Mouse (Mus musculus) CH12.LX (cell line): Measurements from ENCODE around the gene Asap3. TPM values are rescaled to one million over a fixed set of nuclear protein-coding genes. Genes with fewer than 3 reads are reported as not detected.

Experiments used
- DNase-seq: peaks from one replicate; pipeline ENCODE4 v3.0.0-alpha.2; 2013; ENCODE audit errors: extremely low read depth
- H3K27ac ChIP-seq: 2 replicates; pipeline ENCODE4 v1.5.1; 2012; ENCODE audit warnings: low read depth, mild to moderate bottlenecking, control low read depth, moderate library complexity; ENCODE audit not compliant: insufficient read depth
- H3K27me3 ChIP-seq: replicated peaks from 2 replicates; pipeline ENCODE3; 2012; ENCODE audit warnings: inconsistent platforms
- H3K36me3 ChIP-seq, 2 experiments: replicated peaks in 1 of 2; 2 replicates each; pipeline versions ENCODE3 to v1.6.1; 2012; ENCODE audit warnings: inconsistent platforms in 1 of 2, low read length in 1 of 2, mild to moderate bottlenecking in 1 of 2, mixed read lengths in 1 of 2, moderate library complexity in 1 of 2; ENCODE audit not compliant: control insufficient read depth in 1 of 2, insufficient read depth in 1 of 2
- H3K4me1 ChIP-seq, 2 experiments: 2 replicates each; pipeline ENCODE4 v1.6.1; 2012; ENCODE audit warnings: inconsistent platforms in 1 of 2, moderate library complexity in 1 of 2; ENCODE audit not compliant: insufficient read depth in 2 of 2, control insufficient read depth in 1 of 2
- H3K4me2 ChIP-seq: 2 replicates; pipeline ENCODE4 v1.6.1; 2012; ENCODE audit warnings: low read depth, mild to moderate bottlenecking, control low read depth; ENCODE audit not compliant: poor library complexity, insufficient read depth, severe bottlenecking
- H3K4me3 ChIP-seq, 3 experiments: fragments of 150-350 bp in 1 of 3; sonication (generic) in 1 of 3; replicated peaks in 1 of 3; 2 replicates each; pipeline versions ENCODE3 to v1.5.1; 2011 to 2012; ENCODE audit warnings: low read depth in 2 of 3, low read length in 2 of 3, mild to moderate bottlenecking in 2 of 3, moderate library complexity in 2 of 3, control low read depth in 1 of 3, improper control_type of control experiment in 1 of 3, inconsistent platforms in 1 of 3, mixed read lengths in 1 of 3; ENCODE audit not compliant: poor library complexity in 1 of 3
- H3K79me2 ChIP-seq: replicated peaks from 2 replicates; pipeline ENCODE4 v1.6.1; 2012; ENCODE audit warnings: mild to moderate bottlenecking, moderate library complexity; ENCODE audit not compliant: control insufficient read depth, poor library complexity, insufficient read depth, severe bottlenecking; ENCODE audit errors: extremely low read depth
- H3K9ac ChIP-seq: 2 replicates; pipeline ENCODE4 v1.6.1; 2012; ENCODE audit warnings: low read depth, mild to moderate bottlenecking, control low read depth, moderate library complexity; ENCODE audit not compliant: insufficient read depth
- H3K9me3 ChIP-seq: replicated peaks from 2 replicates; pipeline ENCODE3; 2012; ENCODE audit warnings: low read length, inconsistent platforms, mixed read lengths
- CHD1 ChIP-seq: IDR thresholded peaks from 2 replicates; pipeline ENCODE4 v1.6.1; 2012; ENCODE audit warnings: low read depth, low read length, improper control_type of control experiment, inconsistent platforms
- CHD2 ChIP-seq: IDR thresholded peaks from 2 replicates; pipeline ENCODE4 v1.6.1; 2011; ENCODE audit warnings: low read length, improper control_type of control experiment
- CTCF ChIP-seq, 2 experiments: IDR thresholded peaks in 1 of 2; conservative IDR thresholded peaks in 1 of 2; 2 replicates each; pipeline ENCODE4 v1.5.1; 2011 to 2012; ENCODE audit warnings: low read depth in 2 of 2, low read length in 2 of 2, improper control_type of control experiment in 1 of 2, inconsistent platforms in 1 of 2, mild to moderate bottlenecking in 1 of 2, moderate library complexity in 1 of 2
- E2F4 ChIP-seq: IDR thresholded peaks from 2 replicates; pipeline ENCODE4 v1.6.1; 2011; ENCODE audit warnings: low read depth, low read length, improper control_type of control experiment; ENCODE audit not compliant: insufficient replicate concordance
- ELF1 ChIP-seq: IDR thresholded peaks from 2 replicates; pipeline ENCODE4 v1.6.1; 2014; ENCODE audit warnings: low read depth, mild to moderate bottlenecking, inconsistent platforms, low read length, improper control_type of control experiment
- EP300 ChIP-seq: IDR thresholded peaks from 2 replicates; pipeline ENCODE4 v1.6.1; 2011; ENCODE audit warnings: low read length, improper control_type of control experiment
- HCFC1 ChIP-seq: IDR thresholded peaks from 2 replicates; pipeline ENCODE4 v1.6.1; 2012; ENCODE audit warnings: low read depth, mild to moderate bottlenecking, inconsistent platforms, low read length, improper control_type of control experiment
- MAX ChIP-seq: IDR thresholded peaks from 2 replicates; pipeline ENCODE4 v1.6.1; 2011; ENCODE audit warnings: low read length, improper control_type of control experiment
- MEF2A ChIP-seq: IDR thresholded peaks from 2 replicates; pipeline ENCODE4 v1.6.1; 2014; ENCODE audit warnings: low read depth, mild to moderate bottlenecking, inconsistent platforms, low read length, improper control_type of control experiment, borderline replicate concordance
- MYC ChIP-seq: IDR thresholded peaks from 2 replicates; pipeline ENCODE4 v1.6.1; 2011; ENCODE audit warnings: low read depth, mild to moderate bottlenecking, improper control_type of control experiment, low read length
- PAX5 ChIP-seq: IDR thresholded peaks from 2 replicates; pipeline ENCODE4 v1.6.1; 2012; ENCODE audit warnings: low read length, inconsistent platforms, mixed read lengths
- RAD21 ChIP-seq: IDR thresholded peaks from 2 replicates; pipeline ENCODE4 v1.6.1; 2011; ENCODE audit warnings: low read depth, mild to moderate bottlenecking, low read length, improper control_type of control experiment, moderate library complexity
- SIN3A ChIP-seq: IDR thresholded peaks from 2 replicates; pipeline ENCODE4 v1.6.1; 2012; ENCODE audit warnings: low read length, improper control_type of control experiment, inconsistent platforms
- SMC3 ChIP-seq: IDR thresholded peaks from 2 replicates; pipeline ENCODE4 v1.6.1; 2011; ENCODE audit warnings: low read depth, low read length, improper control_type of control experiment
- TBP ChIP-seq: conservative IDR thresholded peaks from 2 replicates; pipeline ENCODE4 v1.6.1; 2011; ENCODE audit warnings: low read depth, low read length, improper control_type of control experiment
- TCF12 ChIP-seq: IDR thresholded peaks from 2 replicates; pipeline ENCODE4 v1.6.1; 2014; ENCODE audit warnings: low read depth, mild to moderate bottlenecking, inconsistent platforms, low read length, improper control_type of control experiment
- USF2 ChIP-seq: conservative IDR thresholded peaks from 2 replicates; pipeline ENCODE4 v1.6.1; 2011; ENCODE audit warnings: low read depth, low read length, improper control_type of control experiment
- ZC3H11A ChIP-seq: IDR thresholded peaks from 2 replicates; pipeline ENCODE4 v1.6.1; 2012; ENCODE audit warnings: low read depth, mild to moderate bottlenecking, inconsistent platforms, low read length, improper control_type of control experiment
- ZKSCAN1 ChIP-seq: IDR thresholded peaks from 2 replicates; pipeline ENCODE4 v1.6.1; 2012; ENCODE audit warnings: low read depth, inconsistent platforms, low read length, improper control_type of control experiment, borderline replicate concordance
- ZNF384 ChIP-seq: IDR thresholded peaks from 2 replicates; pipeline ENCODE4 v1.6.1; 2012; ENCODE audit warnings: low read depth, low read length, improper control_type of control experiment, inconsistent platforms
- dilution Hi-C: fragments of 300-500 bp; cut with MboI; formaldehyde crosslinking; loops from 2 replicates; pipeline ENCODE4 v1.14.3; 2020; ENCODE audit warnings: low sequenced_read_pairs; ENCODE audit not compliant: extremely low pct_unique_long_range_greater_than_20kb, extremely low pct_ligation_motif_present
- in situ Hi-C: fragments of 300-500 bp; cut with MboI; formaldehyde crosslinking; loops from 3 replicates; pipeline ENCODE4 v1.14.3; 2019; ENCODE audit warnings: low sequenced_read_pairs, low pct_ligation_motif_present, low pct_unique_long_range_greater_than_20kb, mixed read lengths
- polyA plus RNA-seq: library from polyadenylated mRNA; unstranded; fragments of >175 nt; gene quantifications from 2 replicates; pipeline ENCODE4 v1.2.1, GENCODE M21; 2012; ENCODE audit warnings: low read depth; ENCODE audit not compliant: insufficient read length
- total RNA-seq, 2 experiments: library from RNA; depleted of rRNA; stranded (reverse); fragments of 300-350 nt in 1 of 2; fragments of >200 nt in 1 of 2; gene quantifications; 2 replicates each; pipeline ENCODE4 v1.2.3; 2012 to 2014

Gene Asap3
- total and polyA plus RNA-seq, 3 experiments, result 0.07 to 0.08 TPM; not detected in 1

DNA sequence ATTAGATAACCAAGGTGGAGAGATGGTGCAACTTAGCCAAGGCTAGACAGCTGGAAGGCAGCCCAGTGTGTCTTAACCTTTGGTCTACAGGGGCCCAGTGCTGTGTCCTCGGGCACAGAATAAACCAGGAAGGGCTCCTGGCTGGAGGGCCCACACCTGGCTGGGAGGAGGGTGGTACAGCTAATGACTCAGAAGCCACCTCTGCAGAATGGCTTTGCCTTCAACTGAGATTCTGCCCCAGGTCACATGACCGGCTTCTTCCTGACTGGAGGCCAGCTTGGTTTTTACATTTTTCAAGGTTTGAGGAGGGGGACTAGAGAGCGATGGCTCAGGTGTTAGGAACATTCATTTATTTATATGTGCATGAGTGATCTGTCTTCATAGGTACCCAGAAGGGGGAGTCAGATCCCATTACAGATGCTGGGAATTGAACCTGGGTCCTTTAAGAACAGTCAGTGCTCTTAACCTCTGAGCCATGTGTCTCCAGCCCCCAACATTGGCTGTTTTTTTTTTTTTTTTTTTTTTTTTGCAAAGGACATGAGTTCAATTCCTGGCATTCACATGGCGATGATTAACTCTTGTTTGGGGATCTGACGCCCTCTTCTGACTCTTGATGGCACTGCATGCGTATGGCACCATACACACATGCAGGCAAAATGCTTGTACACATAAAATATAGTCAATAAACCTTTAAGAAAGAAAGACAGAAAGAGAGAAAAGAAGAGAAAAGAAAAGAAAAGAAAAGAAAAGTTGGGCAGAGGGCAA is 17.0 kb upstream of the Asap3 start:
- dilution Hi-C loops, result no loop called here

DNA sequence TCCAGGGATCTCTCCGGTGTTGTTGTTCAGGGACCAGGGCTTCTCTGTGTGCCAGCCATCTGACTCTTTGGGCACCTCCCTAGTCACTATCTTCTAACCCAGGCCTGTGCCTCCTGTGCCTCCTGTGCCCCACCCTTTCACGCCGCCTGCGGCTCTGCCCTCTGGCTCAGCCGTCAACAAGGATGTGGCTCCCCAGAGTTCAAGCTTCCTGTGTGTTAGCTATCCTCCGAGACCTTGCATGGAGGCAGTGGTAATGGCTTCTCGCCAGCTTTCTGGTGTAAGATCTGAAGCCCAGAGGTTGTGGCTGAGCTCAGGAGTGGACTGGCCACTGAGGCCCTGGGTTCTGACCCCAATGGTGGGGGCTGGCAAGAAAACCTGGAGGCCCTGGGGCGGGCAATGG is 16.3 kb upstream of the Asap3 start:
- H3K9ac ChIP-seq, result no peak overlapping the region
- no peak for DNase-seq
- no peak overlapping the region for H3K27ac ChIP-seq

More for the DNA sequence above, 17.0 kb upstream of the Asap3 start:
- in situ Hi-C loops, result no loop called here
- H3K27ac ChIP-seq, result no peak overlapping the region
- TF ChIP-seq USF2 (0 out of 2 replicates have a peak, but pooled peaks have one; percentile 9), RAD21 (peak; percentile 49), ZNF384 (peak; percentile 74), MEF2A (no peak), CTCF (conservative IDR thresholded peaks at IDR 0.05 in 1 of 2, IDR thresholded peaks at IDR 0.05 in 1 of 2; ENCODE audit: low read depth in 2 of 2, low read length in 2 of 2) (peak; percentile 18 to 61; a peak in 3 of 4 replicates), SMC3 (peak; percentile 45)
- TF ChIP-seq, all 38 proteins: peak for 5
- no peaks in the 10 kb centered on the region for H3K27me3 ChIP-seq
- H3K79me2 ChIP-seq, result no peaks in the 10 kb centered on the region; the same call in 1 of the 2 replicates
- peaks cover 10 to 14% of the 10 kb centered on the region in 2 experiments for H3K4me1 ChIP-seq
- H3K9me3 ChIP-seq, result no peaks in the 10 kb centered on the region
- H3K4me2 ChIP-seq, result no peak overlapping the region
- H3K9ac ChIP-seq, result no peak overlapping the region
- H3K36me3 ChIP-seq, result peaks cover 68 to 89% of the 10 kb centered on the region in 2 experiments
- no peak overlapping the region for H3K4me3 ChIP-seq
- DNase-seq, result no peak

GRCm38 (mm10) chr4:136193571-136193970 is 12.6 kb upstream of the Asap3 start:
- no peaks in the 10 kb centered on the region for H3K79me2 ChIP-seq
- no peak overlapping the region for H3K27ac ChIP-seq
- no peaks in the 10 kb centered on the region for H3K9me3 ChIP-seq
- H3K36me3 ChIP-seq, result peaks cover 36 to 61% of the 10 kb centered on the region in 2 experiments
- no peak overlapping the region for H3K4me3 ChIP-seq
- H3K27me3 ChIP-seq, result no peaks in the 10 kb centered on the region
- DNase-seq, result no peak
- no peak overlapping the region for H3K9ac ChIP-seq
- H3K4me1 ChIP-seq, result no peaks in the 10 kb centered on the region; a peak in 1 of 4 replicates
- no peak for TF ChIP-seq CHD1
- TF ChIP-seq MYC, result no peak
- TF ChIP-seq HCFC1, result no peak
- no peak for TF ChIP-seq PAX5
- TF ChIP-seq TCF12, result no peak
- no peak for TF ChIP-seq ZC3H11A
- no peak for TF ChIP-seq ZKSCAN1
- TF ChIP-seq MAX, result no peak
- TF ChIP-seq EP300, result no peak
- TF ChIP-seq USF2, result no peak
- TF ChIP-seq, all 38 proteins: peak for 0
- dilution Hi-C loops, result no loop called here
- H3K4me2 ChIP-seq, result no peak overlapping the region
- in situ Hi-C loops, result no loop called here

More for the DNA sequence above, 16.3 kb upstream of the Asap3 start:
- no peak overlapping the region for H3K4me2 ChIP-seq
- dilution Hi-C loops (no loop called here), in situ Hi-C loops (no loop called here)
- H3K36me3 ChIP-seq, result peaks cover 63 to 91% of the 10 kb centered on the region in 2 experiments
- TF ChIP-seq MEF2A (no peak), SIN3A (no peak), E2F4 (no peak), CHD2 (no peak), ELF1 (no peak), SMC3 (no peak), TBP (no peak), EP300 (no peak)
- H3K4me3 ChIP-seq, result no peak overlapping the region
- H3K79me2 ChIP-seq, result no peaks in the 10 kb centered on the region
- no peaks in the 10 kb centered on the region for H3K9me3 ChIP-seq
- H3K27me3 ChIP-seq, result no peaks in the 10 kb centered on the region
- peaks cover 4 to 9% of the 10 kb centered on the region in 2 experiments; a peak in 2 of 4 replicates for H3K4me1 ChIP-seq
